Mouse (Mus musculus) megakaryocyte, adult 5-6 weeks (primary cell): ENCODE measurements at regions not wholly inside any gene's neighbourhood (a gene's known extent, or its start where the extent isn't known, plus 50 kb on each side); places are given as distances from the start of the nearest gene placed in this dataset.

Experiments used
- ATAC-seq: 2 replicates; pipeline ENCODE4 v1.8.0; 2016; ENCODE audit warnings: mild to moderate bottlenecking, inconsistent platforms; ENCODE audit not compliant: poor library complexity, severe bottlenecking

DNA sequence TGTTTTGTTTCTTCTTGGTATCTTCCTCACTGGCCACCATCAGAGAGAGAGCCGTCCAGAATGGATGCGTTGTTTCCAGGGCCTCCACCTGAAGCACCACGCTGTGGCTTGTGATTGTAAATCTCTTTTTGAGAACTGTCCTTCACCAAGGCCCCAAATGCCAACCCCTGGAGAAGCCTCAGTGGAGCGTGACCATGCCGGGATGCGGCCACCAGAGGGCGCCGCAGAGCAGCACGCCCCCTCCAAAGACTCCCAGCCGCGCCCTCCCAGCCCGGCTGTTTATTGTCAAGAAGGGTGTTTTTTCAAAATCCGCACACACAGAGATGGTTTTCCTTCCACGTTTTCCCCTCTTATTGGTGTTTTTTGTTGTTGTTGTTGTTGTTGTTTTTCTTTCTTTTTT, 216.0 kb upstream of the Arid1b start:
- ATAC-seq: peak; percentile 99

DNA sequence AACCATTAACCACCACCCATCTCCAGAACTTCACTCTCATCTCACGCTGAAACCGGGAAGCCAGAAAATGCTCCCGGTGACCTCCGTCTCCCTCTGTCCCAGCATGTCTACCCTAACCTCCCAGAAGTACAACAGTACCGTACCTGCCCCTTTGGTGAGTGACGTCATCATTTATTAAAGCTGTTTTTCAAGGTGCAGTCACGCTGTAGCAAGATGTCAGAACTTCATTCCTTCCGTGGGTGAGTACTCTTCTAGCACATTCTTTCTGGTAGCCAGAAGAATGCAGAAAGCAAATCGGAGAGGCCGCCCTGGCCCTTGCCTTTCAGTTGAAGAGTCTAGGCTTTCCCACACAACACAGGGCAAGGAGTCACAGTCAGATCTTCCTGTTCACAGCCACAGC, 215.1 kb upstream of the Arid1b start:
- no peak for ATAC-seq

DNA sequence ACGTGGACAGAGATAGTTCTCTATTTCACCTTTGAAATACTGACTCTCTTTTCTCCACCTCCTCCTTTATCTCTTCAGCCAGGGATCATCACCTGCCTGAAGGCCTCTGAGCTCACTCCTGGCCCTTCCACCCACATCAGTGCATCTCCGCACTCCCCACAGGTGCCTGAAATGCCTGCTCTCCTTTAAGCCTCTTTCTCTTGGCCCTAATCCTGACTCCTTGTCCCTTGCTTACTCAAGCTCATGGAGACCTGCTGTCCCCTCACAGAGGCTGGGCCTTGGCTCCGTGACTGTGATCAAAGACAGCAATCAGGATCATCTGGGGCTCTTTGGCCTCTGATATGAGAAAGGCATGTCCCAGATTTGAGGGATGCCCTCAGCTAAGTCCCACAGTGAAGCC, 212.5 kb upstream of the Arid1b start:
- ATAC-seq: no peak

DNA sequence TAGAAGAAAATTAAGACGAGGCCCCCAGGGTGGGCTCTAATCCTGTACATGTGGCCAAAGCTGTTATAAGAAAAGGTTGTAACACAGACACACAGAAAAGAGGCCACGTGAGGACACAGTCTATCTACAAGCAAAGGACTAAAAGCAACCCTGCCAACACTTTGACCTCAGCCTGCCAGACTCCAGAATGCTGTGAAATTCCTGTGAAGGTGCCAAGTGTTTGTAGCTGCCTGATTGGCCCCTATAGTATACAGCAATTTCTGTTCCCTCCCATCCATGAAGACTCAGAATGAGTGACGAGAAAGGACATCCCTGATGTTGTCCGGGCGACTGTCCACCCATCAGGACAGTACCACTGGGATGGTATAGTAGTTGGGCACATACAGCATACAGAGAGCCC, 209.8 kb upstream of the Arid1b start:
- no peak for ATAC-seq

DNA sequence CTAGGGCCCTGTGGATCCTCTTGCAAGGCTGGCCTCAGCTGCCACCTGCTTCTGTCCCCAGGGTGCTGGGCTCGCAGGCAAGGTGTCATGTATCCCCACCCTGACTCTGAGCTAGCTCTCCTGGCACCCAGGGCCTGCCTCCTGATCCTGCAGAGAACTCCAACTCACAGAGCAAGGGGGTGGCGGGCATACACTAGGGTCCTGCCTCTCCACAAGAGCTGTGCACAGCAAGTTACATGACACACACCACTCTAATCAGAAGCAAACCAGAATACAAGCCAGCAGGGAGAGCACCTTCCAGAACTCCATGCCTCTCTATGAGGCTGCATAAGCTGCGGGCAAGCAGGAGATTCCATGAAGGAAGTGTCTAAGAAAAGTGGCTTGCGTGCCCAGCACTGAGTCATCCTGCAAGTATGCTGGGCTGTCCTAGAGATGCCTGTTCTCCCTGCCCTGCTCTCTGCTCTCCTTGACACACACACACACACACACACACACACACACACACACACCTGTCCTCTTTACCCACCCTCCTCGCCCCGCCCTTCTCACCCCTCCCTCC, 208.8 kb upstream of the Arid1b start:
- ATAC-seq: no peak

DNA sequence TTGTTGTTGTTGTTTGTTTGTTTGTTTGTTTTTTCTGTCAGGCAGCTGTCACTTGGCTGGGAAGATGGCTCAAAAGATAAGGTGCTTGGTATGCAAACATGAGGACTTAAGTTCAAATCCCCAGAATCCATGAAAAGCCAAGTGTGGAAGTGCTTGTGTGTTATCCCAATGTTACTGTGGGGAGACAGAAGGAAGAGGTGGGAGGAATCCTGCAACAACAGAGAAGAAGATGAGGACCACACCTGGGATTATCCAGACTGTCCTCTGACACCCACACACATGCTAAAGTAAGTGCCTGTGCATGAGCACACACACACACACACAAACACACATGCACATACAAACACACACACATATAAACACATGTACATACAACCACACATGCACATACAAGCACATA, 207.6 kb upstream of the Arid1b start:
- ATAC-seq: no peak

DNA sequence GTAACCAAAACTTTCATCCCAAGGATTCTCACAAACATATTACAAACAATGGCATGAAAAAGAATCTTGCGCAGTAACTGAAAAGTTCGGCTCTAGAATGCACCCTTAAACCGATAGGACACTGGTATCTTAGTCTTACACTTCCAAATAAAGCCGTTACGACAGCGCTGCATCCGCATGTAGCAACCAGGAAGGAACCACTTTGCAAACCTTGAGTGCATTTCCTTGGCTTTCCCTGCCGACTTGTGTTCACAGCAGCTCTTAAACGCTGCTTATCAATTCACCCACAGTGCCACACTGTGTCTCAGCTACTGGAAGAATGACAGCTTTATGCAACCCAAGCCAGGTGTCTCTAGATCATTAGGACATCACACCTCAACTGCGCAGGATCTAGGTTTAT, 202.3 kb upstream of the Arid1b start:
- ATAC-seq: peak; percentile 56; the same call in 1 of the 2 replicates

DNA sequence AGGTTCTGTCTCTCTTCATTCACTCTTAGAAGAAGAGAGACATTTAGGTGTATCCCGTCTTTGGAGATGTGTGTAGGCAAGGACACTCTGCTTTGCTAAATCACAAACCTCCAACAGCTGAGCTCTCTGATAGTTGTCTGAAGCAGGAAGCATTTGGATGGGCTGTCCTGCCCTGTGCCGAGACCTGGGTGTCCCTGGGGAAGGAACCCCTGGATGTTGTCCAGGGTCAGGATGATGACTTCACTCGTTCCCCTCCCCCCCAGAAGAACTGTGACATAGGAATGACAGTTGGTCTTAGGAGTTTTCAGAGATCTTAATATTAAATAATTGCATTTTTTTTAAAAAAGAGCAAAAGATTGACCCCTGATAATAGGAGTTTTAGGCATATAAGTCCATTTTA, 197.9 kb upstream of the Arid1b start:
- ATAC-seq: no peak

DNA sequence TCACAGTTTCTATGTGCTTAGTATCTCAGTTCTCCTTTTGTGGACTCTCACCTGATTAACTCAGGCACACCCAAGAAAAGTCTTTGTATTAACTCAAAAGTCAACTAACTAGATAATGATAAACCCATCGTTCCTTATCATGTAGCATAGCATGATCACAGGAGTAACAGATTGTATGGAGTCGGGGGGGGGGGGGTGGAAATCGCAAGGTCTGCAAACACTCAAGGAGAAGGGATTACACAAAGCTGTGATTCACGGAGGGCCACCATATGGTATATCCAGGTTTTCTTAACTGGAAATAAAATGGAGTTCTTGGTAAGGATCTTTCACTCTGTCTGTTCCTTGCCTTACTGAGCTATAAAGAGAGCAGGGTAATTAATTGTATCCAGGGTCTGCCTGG, 190.1 kb upstream of the Arid1b start:
- ATAC-seq: no peak

DNA sequence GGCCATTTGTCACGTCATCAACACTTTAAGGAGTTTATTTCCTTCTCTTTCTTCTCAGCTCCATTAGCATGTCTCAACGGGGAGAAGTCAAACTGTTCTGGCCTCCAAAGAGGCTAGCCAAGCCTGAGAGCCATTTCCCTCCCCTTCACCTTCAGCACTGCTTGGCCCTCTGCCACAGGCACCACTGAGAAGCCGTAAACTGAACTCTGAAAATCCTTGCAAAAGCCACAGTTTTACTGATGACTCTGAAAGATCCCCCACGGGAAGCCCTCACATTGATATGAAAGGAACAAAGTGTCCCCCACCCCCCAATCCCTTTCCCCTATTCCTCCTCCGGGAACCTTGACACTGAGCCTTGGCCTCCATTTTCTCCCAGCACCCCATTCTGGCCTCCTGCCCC, 188.1 kb upstream of the Arid1b start:
- no peak for ATAC-seq

DNA sequence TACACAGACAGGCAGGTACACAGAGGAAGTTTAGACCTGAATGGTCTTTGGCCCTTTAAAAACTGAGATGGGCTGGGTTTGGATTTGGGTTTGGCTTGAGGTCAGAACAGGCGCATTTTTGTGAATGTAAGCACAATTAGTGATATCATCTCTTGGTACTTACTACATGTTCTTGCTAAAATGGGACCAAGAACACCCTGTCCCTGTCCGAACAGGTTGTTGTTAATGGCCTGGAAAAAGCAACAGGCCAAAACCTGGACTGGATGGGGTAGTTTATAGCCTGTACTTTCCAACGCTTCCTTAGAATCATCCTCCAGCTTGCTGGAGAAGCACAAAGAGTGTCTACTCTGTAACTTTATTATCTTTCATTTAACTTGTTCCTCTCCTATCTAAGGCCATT, 185.2 kb upstream of the Arid1b start:
- ATAC-seq: no peak

DNA sequence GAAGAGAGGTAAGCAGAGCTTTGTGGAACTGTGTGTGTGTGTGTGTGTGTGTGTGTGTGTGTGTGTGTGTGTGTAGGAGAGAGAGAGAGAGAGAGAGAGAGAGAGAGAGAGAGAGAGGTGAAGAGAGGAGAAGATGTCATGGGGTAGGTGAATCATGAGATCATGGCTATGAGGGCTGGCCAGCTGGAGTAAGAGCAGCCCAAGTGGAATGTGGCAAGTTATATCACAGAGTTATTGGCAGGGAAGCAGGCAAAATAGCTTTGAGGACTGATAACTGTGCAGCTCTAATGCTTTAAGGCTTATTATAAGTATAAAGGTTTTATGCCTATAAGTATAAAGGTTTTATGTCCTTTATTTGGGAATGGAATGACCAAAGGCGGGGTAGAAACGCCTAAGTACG, 180.9 kb upstream of the Arid1b start:
- ATAC-seq: no peak

DNA sequence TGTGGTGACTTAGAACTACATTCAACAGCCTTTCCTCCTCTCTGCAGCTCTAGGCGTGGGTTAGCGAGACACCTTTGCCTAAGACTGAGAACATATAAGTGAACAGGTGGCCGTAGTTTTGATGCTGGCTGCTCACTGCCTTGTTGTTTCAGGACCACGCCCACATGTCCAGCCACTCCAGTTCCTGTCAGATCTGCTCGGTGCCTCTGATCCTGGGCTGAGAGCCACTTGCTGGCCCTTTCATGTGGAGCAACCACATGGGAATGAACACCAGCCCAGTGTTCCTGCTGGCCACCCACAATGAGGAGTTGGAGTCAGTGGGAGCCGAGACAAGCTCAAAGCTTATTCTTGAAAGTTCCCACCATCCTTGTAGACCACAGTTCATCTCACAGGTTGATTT, 180.5 kb upstream of the Arid1b start:
- no peak for ATAC-seq

DNA sequence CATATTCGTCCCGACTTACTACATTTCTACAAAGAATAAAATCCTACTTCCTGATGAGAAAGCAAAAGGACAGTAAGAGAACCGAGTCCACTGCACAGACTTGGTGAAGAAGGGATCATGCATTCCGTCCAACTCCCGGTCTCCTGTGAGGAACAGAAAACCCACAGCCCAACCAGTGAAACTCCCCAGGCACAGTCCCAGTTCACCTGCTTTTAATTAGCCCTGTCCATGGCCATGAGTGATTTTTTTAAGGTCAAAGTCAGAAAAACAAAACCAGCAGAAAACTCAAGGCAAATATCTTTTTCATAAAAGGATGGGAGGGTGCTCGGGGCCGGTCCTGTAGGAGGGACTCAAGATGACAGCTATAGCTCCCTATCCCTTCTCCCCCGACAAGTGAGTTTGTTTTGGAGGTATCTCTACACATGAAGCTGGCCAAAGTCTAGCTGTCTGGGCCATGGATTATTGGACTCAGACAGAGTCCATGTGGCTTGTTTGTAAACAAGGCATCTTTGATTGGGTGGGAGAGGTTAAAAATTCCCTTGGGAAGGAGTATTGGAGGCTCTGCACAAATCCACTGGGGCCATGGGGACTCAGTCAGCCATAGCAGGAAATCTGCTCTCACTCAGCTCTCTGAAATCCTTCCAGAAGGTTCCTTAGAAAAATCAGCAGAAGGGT, 168.8 kb upstream of the Arid1b start:
- no peak for ATAC-seq

DNA sequence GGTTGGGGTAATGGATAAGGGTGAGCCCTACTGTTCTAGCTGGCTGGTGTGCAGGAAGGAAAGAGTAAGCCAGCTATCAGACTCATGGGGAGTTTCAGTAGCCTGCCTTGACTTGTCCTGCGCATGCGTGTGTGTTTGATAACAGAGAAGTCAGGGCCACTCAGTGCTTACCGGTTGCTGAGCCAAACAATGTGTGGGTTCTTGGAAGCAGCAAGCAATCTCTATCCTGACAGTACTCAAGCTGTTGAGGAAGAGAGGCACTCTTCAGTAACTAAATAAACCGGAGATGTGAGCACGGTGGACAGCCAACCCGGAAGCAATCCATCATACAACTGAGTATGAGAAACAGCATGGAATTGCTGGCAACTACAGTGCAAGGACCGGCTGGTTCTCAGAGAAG, 160.1 kb upstream of the Arid1b start:
- no peak for ATAC-seq

DNA sequence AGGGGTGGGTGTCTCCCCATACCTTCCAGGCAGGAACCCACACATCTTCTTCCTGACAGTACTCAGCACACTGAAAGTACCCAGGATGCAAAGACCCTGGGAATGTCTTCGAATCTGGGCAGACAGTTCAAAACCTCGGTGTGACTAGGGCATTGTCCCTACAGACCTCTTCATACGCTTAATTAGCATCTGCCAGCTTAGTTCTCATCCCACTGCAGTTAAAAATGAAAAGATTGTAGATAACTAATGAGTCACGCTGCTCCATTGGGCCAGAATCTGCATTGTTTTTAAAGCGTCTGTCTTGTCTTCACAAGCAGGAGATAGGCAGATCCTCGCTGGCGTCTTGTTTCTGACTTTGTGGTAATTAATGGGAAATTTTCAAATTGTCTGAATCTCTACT, 159.6 kb upstream of the Arid1b start:
- ATAC-seq: no peak

DNA sequence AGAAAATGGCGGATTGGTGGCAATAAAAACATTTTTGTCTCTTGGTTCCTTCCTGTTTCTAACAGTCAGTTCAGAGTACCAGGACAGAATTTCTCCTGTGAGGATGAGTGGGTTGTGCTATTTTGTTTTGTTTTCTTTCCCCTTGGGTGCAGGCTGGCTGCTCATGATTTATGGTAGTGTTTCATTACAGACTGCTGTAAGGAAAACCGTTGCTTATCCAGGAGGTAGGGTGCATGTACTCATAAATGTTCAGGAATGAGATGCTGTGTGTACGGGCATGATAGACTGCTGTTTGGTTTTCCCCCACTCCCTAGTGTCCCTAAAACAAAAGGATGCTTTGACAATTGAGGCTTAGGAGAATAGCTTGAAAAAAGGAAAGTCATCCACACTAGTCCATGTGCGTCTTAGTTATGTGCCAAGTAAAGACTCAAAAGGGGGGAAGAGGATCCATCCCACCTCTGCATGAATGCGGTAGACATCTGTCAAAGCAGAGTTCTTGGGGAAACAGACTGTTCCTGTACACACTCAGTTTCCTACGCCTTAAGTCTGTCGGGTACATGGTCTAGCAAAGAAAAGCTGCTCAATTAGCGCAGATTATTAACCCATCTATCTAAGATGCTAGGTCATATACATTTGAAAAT, 158.9 kb upstream of the Arid1b start:
- no peak for ATAC-seq

DNA sequence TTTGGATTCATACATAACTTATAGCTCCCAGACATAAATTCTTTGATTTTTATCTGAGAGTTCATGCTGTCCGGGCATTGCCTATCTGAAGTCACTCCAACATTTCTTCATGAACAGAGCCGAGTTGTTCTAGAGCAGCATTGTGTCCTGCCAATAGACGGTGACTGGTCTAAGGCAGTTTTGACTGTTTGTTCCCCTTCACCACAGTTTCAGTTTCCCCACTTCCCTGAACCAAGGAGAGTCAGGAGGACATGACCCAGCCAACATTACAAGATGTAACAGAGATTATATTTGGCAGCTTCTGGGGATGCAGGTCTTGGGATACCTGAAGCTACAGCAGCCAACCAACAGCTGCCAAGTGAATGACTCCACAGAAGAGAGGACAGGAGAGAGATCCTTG, 154.0 kb upstream of the Arid1b start:
- ATAC-seq: peak; percentile 49; the same call in 1 of the 2 replicates

DNA sequence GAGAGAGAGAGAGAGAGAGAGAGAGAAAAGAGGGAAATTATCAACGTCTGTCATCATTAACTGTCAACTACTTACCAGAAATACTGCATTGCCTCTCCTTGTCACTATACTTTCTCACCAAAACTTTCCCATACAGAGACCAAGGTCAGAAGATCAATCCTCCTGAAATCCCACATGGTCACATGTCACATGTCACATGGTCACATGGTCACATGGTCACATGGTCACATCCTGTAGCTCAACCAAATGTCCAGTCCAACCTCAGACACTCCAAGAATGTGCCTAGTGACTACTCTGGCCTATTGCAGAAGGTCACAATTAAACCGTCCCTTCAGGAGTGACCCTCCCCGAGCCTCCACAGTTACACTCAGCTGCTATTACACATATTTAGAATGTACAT, 135.8 kb upstream of the Arid1b start:
- ATAC-seq: no peak

DNA sequence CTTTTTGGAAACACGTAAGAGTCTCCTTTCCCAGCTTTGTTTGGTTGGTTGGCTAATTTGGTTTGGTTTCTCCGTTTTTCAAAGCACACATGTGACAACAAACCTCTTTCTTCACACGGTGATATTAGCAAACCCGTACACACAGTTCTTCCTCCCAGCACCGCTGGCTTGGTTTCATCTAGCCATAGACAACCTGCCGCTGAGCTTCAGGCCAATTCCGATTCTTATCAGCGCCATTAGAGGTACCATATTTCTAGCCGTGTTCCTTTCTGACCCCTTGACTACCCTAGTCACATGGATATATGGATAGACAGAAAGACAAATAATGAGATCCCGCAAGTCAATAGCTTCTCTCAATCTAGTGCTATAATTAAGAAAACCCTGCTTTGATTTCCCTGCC, 129.2 kb upstream of the Arid1b start:
- ATAC-seq: no peak

DNA sequence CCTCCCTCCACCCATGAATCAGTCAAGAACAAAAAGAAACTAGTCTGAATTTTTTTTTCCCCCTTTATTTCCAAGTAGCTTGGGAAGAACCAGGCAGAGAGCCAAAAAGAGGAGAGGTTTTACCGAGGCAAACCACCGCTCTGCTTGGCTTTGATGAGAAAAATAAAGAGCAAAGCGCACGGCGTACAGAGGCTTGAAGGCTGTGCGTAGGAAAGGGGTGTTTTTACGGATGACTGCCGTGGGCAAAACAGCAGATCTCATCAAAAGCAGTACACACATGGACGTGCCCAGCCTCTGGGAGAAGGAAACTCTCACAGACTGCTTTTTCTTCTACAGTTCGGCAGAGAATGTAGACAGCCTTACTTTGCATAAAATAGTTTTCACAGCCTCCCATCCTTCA, 128.5 kb upstream of the Arid1b start:
- ATAC-seq: no peak

DNA sequence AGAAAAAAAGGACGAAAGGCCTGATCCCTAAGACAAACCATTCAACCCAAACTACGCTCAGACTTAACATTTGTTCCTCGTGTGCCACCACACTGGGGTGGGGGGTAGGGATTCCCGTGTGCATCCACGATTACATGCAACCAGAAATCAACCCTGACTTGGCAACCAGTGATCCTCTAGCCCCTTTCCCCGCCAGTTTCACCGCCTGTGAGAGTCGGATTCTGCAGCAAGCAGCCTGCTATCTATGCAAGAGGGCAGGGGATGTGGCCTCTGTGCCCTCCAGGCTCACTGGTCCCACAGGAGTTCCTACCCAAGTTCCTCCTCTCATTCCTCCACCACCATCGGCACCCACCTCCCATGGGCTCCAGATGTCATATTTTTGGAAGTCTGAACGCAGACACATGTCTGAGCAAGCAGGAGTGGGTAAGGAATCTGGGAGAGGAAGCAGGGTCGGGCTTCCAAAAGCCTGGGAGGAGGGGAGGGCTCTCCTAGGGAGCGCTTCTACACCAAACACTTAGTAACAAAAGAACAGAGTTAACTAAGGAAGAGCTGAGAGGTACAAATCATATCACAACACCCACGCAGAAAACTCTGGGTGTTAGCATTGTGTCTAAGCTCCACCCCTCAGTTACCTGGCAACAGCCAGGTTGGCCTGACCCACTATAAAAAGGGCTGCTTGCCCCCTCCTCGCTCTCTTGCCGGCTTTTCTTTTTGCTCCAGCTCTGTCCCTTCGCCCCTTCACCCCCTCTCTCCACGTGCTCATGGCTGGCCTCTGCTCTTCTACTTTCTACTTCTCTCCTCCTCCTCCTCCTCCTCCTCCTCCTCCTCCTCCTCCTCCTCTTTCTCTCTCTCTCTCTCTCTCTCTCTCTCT, 127.9 kb upstream of the Arid1b start:
- no peak for ATAC-seq
